Mouse (Mus musculus) lung, adult 2 months (tissue): ENCODE measurements around the gene Icmt.

Experiments
- CTCF ChIP-seq: fragments of 200-500 bp; IDR thresholded peaks from 2 replicates; pipeline ENCODE4 v1.5.1; 2011; ENCODE audit warnings: mild to moderate bottlenecking, low read length, control low read depth; ENCODE audit not compliant: insufficient read depth
- POLR2A ChIP-seq: fragments of 200-500 bp; IDR thresholded peaks from 2 replicates; pipeline ENCODE4 v1.6.1; 2011; ENCODE audit warnings: low read depth, mild to moderate bottlenecking, control low read depth, low read length, borderline replicate concordance; ENCODE audit errors: extremely low read depth

DNA sequence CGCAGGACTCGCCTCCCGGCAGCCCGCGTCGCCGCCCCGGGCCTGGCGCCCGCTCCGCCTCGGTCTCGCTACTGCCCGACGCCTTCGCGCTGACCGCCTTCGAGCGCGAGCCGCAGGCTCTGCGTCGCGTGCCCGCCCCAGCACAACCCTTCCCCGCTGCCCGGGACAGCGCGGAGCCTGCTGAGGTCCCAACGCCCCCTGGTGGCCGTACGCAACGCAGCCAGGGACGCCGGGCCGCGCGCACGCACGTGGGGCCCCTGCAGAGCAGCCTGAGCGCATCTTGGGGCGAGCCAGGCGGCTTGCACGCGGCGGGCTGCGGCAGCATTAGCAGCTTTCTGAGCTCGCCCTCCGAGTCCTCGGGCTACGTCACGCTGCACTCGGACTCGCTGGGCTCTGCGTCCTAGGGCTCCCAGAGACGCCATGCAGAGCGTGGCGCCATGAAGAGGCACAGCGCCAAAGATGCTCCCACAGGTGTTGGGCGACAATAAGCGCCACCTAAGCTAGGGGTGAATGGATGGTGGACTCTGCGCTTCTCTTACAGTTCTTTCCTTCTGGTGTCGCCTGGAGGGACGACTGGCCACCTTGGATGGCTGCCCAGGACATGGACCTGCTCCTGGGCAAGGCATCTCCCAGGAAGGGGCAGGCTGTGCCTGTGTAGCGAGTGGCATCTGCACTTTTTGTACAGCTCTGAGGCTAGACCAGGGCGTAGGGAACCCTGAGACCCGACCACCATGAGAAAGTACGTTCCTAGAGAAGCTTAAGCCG is 13.7 kb upstream of the Icmt start:
- TF ChIP-seq POLR2A = no peak
- TF ChIP-seq CTCF = peak; percentile 52; the same call in 1 of the 2 replicates
